Mouse (Mus musculus): ENCODE data around the gene Sgpp2. TPM values are rescaled to one million over a fixed set of nuclear protein-coding genes. Genes with fewer than 3 reads are reported as not detected.

The Sgpp2 gene
- total RNA-seq, 2 experiments from 2014 or later: 7.7 to 8.9 TPM

DNA sequence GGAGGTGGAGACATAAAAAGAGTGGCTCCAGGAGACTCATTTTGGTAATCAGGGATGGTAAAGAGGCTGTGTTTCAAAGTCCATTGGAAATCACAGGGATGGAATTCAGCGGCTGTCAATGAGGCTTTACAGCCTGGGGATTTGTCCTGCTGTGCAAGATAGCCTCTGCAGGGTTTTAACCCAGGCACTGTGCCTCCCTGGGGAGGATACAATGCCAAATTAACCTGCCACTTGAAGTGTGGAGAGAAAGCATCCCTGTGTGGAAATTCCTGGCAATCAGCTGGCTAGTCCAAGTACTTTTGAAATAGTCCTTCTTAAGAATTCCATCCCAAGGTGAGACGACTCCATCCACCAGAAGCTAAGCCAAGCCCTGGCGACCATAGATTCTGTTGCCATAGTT is 78.7 kb downstream of the Sgpp2 start:
- intact Hi-C loops (cut with DNase I): no loop called here
- DNase-seq (ENCODE audit: low spot score in 2 of 2): no peak

- intact Hi-C loops (cut with DNase I): no loop called here
- no peak for DNase-seq (ENCODE audit: low spot score in 2 of 2)
Observed at GRCm38 (mm10) chr1:78395191-78395735, 85.1 kb downstream of the Sgpp2 start.

DNA sequence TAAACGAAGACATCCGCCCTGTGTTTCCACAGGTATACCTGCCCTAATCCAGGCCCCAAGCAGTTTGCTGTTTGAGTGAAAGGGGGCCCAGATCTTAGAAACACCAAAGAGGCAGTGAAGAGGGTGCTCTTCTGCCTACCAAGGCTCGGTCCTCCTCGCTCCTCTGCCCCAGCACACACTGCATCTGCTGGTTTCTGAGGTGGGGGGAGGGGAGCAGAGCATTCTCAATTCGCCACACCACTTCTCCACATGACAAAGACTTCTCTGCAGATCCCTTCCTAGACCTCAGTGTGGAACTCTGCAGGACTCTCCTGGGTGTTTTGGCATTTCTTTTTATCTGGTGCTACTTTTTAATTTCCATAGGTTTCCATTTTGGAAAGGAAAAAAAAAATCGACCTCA is 85.6 kb downstream of the Sgpp2 start:
- DNase-seq (ENCODE audit: low spot score in 2 of 2): no peak
- intact Hi-C loops (cut with DNase I): no loop called here

DNA sequence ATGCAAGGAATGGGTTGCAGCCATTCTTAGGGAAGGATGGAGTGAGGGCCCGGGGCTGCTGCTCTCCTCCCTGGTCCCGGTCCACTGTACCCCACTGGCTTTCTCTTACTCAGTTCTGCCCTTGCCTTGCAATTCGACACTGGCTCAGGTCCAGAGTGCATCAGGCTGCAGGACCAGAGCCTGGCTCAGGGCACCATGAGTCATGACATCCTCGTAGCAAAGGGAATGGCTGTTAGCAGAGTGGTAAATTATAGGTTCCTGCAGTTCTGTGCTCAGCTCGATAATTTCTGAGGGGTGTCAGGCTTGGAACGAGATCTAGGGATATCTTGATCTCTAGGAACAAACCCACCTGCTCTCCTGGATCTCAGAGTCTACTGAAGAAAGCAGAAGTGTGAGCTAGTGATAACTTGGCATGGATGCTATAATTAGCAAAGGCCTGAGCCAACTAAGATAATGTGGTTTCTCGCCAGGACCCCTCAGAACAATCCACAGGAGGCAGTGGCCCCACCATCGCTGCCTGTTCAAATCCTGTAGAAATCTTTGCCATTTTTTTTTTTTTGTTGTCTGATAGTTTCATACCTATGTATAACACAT is 86.3 kb downstream of the Sgpp2 start:
- intact Hi-C loops (cut with DNase I): no loop called here

DNA sequence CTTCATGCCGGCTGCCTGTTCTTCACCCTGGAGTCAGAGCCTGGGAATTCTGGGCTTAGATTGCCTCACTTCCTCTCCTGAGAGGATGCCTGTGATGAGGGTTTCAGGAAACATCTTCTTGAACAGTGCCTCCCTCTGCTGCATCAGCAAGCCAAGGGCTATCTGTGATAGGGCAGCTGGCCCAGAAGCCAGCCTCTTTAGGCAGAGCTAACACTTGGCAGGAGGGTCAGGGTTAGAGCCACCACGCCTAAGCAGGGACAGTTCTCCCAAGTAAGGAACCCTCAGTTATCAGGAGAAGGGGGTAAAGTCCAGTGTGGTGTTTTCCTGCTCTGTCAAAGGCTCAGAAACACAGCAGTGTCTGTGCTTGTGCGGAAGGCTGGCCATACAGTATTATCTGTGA is 89.6 kb downstream of the Sgpp2 start:
- intact Hi-C loops (cut with DNase I): no loop called here
- no peak for DNase-seq (ENCODE audit: low spot score in 2 of 2)

More for the DNA sequence above, 86.3 kb downstream of the Sgpp2 start:
- DNase-seq (ENCODE audit: low spot score in 2 of 2): no peak

- DNase-seq (ENCODE audit: low spot score in 2 of 2): no peak
- intact Hi-C loops (cut with DNase I): no loop called here
Observed at GRCm38 (mm10) chr1:78401413-78401812, 91.3 kb downstream of the Sgpp2 start.

DNA sequence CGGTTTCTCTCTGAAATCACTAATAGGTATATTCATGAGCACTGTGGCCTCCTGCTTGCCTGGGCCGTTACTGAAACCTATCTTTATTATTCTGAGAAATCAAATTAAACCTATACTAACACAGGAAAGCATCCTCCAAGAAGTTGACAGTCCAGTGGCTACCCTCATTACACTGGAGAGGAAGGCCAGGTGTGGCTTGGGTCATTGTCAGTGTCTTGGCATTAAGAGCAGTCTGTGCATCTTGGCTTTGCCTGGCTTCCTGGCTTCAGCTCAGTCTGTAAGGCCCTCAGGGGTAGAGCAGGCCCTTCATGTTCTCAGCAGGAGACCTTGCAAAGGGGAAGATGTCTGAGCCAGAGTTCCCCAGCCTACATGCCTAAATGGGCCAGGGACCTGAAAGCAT is 99.3 kb downstream of the Sgpp2 start:
- DNase-seq (ENCODE audit: low spot score in 2 of 2): no peak
- intact Hi-C loops (cut with DNase I): no loop called here

DNA sequence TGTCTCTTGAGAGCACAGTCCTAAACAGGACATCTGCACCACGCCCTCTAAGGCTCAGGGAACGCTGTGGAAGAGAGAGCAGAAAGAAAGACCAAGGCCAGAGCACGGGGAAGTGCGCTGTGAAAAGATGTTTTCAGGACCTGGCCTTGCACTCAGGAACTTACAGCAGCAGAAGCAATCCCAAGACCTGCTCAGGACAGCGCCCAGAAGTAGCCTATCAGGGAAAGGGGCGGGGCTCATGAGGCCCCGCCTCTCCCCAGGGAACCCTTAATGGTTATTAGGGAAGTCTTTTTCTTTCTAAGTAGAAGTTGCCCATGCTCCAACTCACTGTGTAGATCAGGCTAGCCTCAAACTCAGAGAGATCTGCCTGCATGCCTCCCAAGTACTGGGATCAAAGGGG is 102.5 kb downstream of the Sgpp2 start:
- intact Hi-C loops (cut with DNase I): no loop called here

GRCm38 (mm10) chr1:78414421-78414820 is 104.3 kb downstream of the Sgpp2 start:
- intact Hi-C loops (cut with DNase I): no loop called here
- no peak for DNase-seq (ENCODE audit: low spot score in 2 of 2)

More for the DNA sequence above, 102.5 kb downstream of the Sgpp2 start:
- DNase-seq (ENCODE audit: low spot score in 2 of 2): no peak

GRCm38 (mm10) chr1:78417154-78417911 is 107.2 kb downstream of the Sgpp2 start:
- intact Hi-C loops (cut with DNase I): loop anchor here (5.0 kb wide), 1 partner anchor 475 kb away; no protein-coding TSS in a partner anchor
- no peak for DNase-seq (ENCODE audit: low spot score in 2 of 2)

DNA sequence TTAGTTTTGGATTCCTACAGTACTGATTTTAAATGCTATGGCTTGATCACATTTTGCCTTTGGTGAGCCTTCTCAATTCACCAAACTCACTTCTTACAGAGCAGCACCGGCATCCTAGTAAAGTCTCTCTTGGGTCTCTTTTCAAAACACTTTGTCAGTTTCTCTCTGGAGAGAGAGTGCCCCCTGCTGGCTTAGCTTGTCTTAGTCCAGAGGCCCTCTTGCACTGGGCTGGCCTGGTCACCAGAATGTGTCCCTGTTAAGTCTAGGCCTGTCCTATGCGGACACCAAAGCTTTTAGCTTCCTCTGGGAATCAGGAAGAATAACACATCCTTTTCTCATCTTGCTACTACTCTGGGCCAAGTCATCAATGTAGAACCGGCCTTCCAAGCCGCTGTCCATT is 109.4 kb downstream of the Sgpp2 start:
- DNase-seq (ENCODE audit: low spot score in 2 of 2): peak; percentile 70 to 76
- intact Hi-C loops (cut with DNase I): loop anchor here (1.0 to 5.0 kb wide), 4 partner anchors 109 to 477 kb away; partner anchors contain the start of gene Sgpp2

- intact Hi-C loops (cut with DNase I): no loop called here
Observed at GRCm38 (mm10) chr1:78420271-78420670, 110.1 kb downstream of the Sgpp2 start.

GRCm38 (mm10) chr1:78421749-78422148 is 111.6 kb downstream of the Sgpp2 start:
- intact Hi-C loops (cut with DNase I): no loop called here
- no peak for DNase-seq (ENCODE audit: low spot score in 2 of 2)

More at GRCm38 (mm10) chr1:78420271-78420670, 110.1 kb downstream of the Sgpp2 start:
- DNase-seq (ENCODE audit: low spot score in 2 of 2): no peak

- DNase-seq (ENCODE audit: low spot score in 2 of 2): no peak
- intact Hi-C loops (cut with DNase I): no loop called here
Observed at GRCm38 (mm10) chr1:78422576-78422975, 112.4 kb downstream of the Sgpp2 start.

DNA sequence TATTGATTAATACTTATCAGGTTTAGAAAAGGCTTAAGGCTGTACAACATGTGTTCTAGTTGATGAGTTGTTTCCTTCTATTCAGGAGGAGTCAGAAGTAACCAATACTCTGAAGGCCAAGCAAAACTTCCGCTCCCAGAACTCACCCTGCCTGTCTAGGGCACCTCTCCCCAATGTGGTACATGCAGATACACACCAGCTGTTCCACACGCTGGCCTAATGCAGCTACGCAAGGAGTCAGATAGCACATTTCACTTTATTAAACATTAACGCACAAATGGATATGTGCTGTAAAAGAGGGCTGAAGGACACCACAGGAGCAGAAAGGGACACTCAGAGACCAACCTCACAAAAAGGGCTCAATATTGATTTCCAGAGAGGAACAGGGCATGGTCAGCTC is 114.7 kb downstream of the Sgpp2 start:
- no peak for DNase-seq (ENCODE audit: low spot score in 2 of 2)

GRCm38 (mm10) chr1:78425309-78425708 is 115.2 kb downstream of the Sgpp2 start:
- intact Hi-C loops (cut with DNase I): no loop called here
- DNase-seq (ENCODE audit: low spot score in 2 of 2): no peak

More for the DNA sequence above, 114.7 kb downstream of the Sgpp2 start:
- intact Hi-C loops (cut with DNase I): no loop called here

- peak; percentile 42 to 79 for DNase-seq (ENCODE audit: low spot score in 2 of 2)
Observed at GRCm38 (mm10) chr1:78425793-78426700, 115.9 kb downstream of the Sgpp2 start.

DNA sequence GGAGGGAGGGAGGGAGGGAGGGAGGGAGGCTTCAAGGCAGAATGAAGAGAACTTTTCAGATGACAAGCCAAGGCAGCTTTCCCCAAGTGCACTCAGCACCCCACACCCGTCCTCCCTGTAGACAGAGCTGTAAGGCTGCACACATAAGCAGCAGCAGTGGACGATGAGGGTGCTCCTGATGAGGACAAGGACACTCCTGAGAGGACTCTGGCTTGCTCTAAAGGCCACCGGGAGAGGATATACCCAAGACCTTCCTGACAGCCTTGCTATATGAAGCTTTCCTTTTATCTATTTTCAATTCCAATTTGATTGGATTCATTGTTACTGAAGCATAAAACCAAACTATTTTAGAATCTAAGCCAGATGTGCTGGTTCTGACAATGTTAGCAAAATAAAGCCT is 116.7 kb downstream of the Sgpp2 start:
- intact Hi-C loops (cut with DNase I): no loop called here
- DNase-seq (ENCODE audit: low spot score in 2 of 2): no peak

More at GRCm38 (mm10) chr1:78425793-78426700, 115.9 kb downstream of the Sgpp2 start:
- intact Hi-C loops (cut with DNase I): no loop called here

DNA sequence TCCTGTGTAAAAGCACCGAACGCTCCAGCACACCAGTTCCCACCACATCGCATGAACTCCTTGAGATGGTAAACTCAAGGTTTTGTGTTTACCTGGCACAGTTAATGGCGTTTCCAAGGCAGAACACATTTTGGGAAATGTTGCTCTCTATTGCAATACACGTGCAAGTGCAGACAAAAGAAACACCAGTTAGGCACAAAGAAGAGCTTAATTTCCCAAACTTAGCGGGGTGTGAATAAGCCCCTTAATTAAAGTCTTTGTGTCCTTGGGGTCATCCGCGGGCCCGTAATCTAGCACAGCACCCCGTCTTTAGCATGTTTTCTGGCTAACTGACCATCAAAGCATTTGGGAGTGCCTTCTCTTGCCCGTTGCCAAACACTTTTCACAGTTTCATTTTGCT is 118.7 kb downstream of the Sgpp2 start:
- intact Hi-C loops (cut with DNase I): no loop called here
- DNase-seq (ENCODE audit: low spot score in 2 of 2): no peak

GRCm38 (mm10) chr1:78433472-78433871 is 123.3 kb downstream of the Sgpp2 start:
- intact Hi-C loops (cut with DNase I): no loop called here

More at GRCm38 (mm10) chr1:78433472-78433871, 123.3 kb downstream of the Sgpp2 start:
- DNase-seq (ENCODE audit: low spot score in 2 of 2): no peak
